Mouse (Mus musculus) forebrain, embryonic 16.5 days (tissue): ENCODE measurements around the gene Ppia. TPM values are rescaled to one million over a fixed set of nuclear protein-coding genes. Genes with fewer than 3 reads are reported as not detected.
"Not testable (repeated sequence)": the region's sequence is repeated elsewhere in the genome, so short reads cannot be mapped to it uniquely, and the experiment has no call there.

Source experiments
- ATAC-seq: fragments of 200-750 bp; cut with Nextera tagmentation; 2 replicates; pipeline ENCODE4 v1.8.0; 2017; ENCODE audit warnings: mild to moderate bottlenecking, moderate library complexity
- H3K27ac ChIP-seq: fragments of 300-500 bp; sonication (generic); 2 replicates; pipeline ENCODE4 v1.5.1; 2014; ENCODE audit warnings: low read length, control low read depth
- H3K27me3 ChIP-seq: fragments of 300-500 bp; sonication (generic); replicated peaks from 2 replicates; pipeline ENCODE4 v1.6.1; 2014; ENCODE audit warnings: low read length; ENCODE audit not compliant: control insufficient read depth, insufficient read depth
- H3K36me3 ChIP-seq: fragments of 300-500 bp; sonication (generic); 2 replicates; pipeline ENCODE4 v1.6.1; 2014; ENCODE audit not compliant: control insufficient read depth, insufficient read depth
- H3K4me1 ChIP-seq: fragments of 300-500 bp; sonication (generic); replicated peaks from 2 replicates; pipeline ENCODE4 v1.6.1; 2014; ENCODE audit warnings: low read length; ENCODE audit not compliant: control insufficient read depth, insufficient read depth
- H3K4me2 ChIP-seq: fragments of 300-500 bp; sonication (generic); 2 replicates; pipeline ENCODE4 v1.6.1; 2014; ENCODE audit warnings: mild to moderate bottlenecking, low read length, control low read depth
- H3K4me3 ChIP-seq: fragments of 300-500 bp; sonication (generic); replicated peaks from 2 replicates; pipeline ENCODE4 v1.5.1; 2014; ENCODE audit warnings: mild to moderate bottlenecking, low read length, control low read depth
- H3K9ac ChIP-seq: fragments of 300-500 bp; sonication (generic); replicated peaks from 2 replicates; pipeline ENCODE4 v1.6.1; 2014; ENCODE audit warnings: low read depth, low read length, control low read depth
- H3K9me3 ChIP-seq: fragments of 300-500 bp; sonication (generic); 2 replicates; pipeline ENCODE4 v1.6.1; 2016; ENCODE audit warnings: low read length; ENCODE audit not compliant: control insufficient read depth
- WGBS: fragments of 180-500 bp; shearing (Covaris S2); extraction: QIAGEN DNeasy Blood & Tissue Kit; methylation state at CpG from one replicate; pipeline ENCODE4 v1.1.7; 2014; 5-methylcytosine and 5-hydroxymethylcytosine counted together
- polyA plus RNA-seq: library from polyadenylated mRNA; unstranded; fragments of >200 nt; fragmentation: Nextera tagmentation; extraction: Ambion mirVana; gene quantifications from 2 replicates; pipeline ENCODE4 v1.2.1, GENCODE M21; 2015

Gene Ppia
- polyA plus RNA-seq, 1 experiment from 2014 or later = 3,622 TPM

DNA sequence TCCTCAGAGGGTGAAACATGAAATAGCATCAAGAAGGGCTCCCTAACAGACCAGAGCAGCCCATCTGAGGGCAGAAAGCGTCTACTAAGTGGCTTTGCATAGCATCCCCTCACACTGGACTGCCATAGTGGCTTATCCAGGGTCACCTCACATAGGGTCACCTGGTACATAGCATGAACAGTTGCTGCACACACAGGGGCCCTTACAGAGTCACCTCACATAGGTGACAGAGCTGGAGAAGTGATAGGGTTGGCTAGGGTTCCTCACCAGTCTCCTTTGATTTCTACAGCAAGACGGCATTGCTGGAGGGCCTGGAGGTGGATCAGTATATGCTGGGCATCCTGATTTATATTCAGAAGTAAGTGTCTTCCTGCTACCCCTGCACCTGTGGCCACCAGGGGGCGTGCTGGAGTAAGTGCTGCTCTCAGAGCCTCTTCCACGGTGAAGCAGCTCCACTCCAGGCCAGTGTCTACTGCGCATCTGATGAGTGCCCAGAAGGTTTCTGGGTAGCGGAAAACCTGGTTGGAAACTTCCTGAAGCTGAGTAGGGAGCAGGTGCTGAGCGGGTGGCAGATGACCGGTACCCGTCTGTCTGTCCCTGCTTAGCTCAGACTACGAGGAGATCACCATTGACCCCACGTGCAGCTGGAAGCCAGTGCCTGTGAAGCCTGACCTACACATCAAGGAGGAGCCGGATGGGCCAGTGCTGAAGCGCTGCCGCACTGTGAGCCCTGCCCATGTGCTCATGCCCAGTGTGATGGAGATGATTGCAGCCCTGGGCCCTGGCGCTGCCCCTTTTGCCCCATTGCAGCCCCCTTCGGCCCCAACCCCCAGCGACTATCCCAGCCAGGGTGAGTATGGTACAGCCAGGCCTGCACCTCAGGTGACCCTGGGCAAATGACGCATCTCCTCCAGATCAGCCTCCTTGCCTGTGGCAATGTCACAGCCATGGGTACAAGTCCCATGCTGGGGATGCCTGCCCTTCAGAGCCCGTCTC is 12.4 kb upstream of the Ppia start:
- Histone ChIP-seq H3K9ac (no peak overlapping the region), H3K27me3 (no peaks in the 10 kb centered on the region), H3K4me3 (no peak overlapping the region), H3K27ac (no peak overlapping the region), H3K36me3 (peaks cover 65% of the 10 kb centered on the region), H3K9me3 (no peaks in the 10 kb centered on the region), H3K4me1 (no peaks in the 10 kb centered on the region), H3K4me2 (no peak overlapping the region)
- 89% methylated on average over 19 of the region's 19 CpGs for WGBS
- ATAC-seq = no peak

DNA sequence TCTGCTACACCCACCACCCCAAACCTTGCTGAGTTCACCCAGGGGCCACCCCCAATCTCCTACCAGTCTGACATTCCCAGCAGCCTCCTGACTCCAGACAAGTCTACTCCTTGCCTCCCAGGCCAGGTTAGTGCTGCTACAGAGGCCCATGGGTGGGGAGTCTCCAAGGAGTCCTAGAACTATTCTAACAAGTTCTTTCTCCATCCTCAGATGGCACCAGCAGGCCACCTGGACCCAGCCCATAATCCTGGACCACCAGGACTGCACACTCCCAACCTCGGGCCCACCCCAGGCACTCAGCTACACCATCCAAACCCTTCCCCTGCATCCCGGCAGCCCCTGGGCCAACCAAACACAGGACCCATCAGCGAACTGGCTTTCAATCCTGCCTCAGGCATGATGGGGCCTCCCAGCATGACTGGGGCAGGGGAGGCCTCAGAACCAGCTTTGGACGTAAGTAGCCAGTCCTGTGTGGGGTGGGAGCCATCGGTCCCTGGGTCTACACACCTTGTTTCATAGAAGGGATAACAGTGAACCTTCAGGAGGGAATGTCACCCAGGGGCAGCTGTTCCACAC is 11.3 kb upstream of the Ppia start:
- no peaks in the 10 kb centered on the region for H3K4me1 ChIP-seq
- 91% methylated on average over 5 of the region's 5 CpGs for WGBS
- no peak overlapping the region for H3K27ac ChIP-seq
- peaks cover 61% of the 10 kb centered on the region for H3K36me3 ChIP-seq
- ATAC-seq = no peak
- H3K9me3 ChIP-seq = no peaks in the 10 kb centered on the region
- no peak overlapping the region for H3K9ac ChIP-seq
- no peaks in the 10 kb centered on the region for H3K27me3 ChIP-seq
- no peak overlapping the region for H3K4me3 ChIP-seq
- no peak overlapping the region for H3K4me2 ChIP-seq

DNA sequence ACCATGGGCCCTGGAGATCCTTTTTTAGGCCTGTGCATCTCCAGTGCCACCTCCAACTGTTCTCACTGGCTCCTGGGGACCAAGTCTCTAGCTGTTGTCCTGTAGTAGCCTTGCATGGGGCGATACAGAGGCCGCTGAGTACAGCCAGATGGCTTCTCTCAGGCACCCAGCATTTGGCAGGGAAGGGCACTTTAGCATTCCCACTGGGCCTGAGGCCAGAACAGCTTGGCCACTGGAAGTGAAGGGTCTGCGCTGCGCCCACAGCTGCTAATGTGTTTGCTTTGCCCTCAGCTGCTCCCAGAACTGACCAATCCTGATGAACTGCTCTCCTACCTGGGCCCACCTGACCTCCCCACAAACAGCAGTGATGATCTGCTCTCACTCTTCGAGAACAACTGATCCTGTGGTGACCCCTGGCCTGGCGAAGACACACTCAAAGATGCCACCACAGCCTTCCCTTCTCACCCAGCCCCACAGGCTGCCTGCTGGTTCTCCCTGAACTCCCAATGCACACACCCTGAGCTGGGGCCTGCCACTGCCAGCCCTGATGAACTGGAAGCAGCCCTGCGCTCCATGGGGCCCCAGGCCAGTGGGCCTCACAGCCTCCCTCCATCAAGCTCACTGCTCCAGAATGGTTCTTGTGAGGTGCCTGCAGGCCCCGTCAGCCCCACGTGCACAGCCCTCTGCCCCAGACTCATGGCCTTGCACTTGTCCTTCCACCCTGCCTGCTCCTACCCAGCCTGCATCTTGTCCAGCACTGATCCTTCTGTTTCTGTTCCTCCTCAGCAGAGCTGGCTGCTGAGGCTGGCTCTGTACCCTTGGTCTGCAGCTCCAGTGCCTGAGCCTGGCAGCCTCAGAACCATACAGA is 10.3 kb upstream of the Ppia start:
- no peak for ATAC-seq
- Histone ChIP-seq H3K27ac (no peak overlapping the region), H3K4me2 (no peak overlapping the region), H3K4me3 (no peak overlapping the region), H3K36me3 (peaks cover 54% of the 10 kb centered on the region), H3K4me1 (no peaks in the 10 kb centered on the region), H3K9ac (no peak overlapping the region), H3K9me3 (no peaks in the 10 kb centered on the region), H3K27me3 (no peaks in the 10 kb centered on the region)
- WGBS = 86% methylated on average over 9 of the region's 9 CpGs

DNA sequence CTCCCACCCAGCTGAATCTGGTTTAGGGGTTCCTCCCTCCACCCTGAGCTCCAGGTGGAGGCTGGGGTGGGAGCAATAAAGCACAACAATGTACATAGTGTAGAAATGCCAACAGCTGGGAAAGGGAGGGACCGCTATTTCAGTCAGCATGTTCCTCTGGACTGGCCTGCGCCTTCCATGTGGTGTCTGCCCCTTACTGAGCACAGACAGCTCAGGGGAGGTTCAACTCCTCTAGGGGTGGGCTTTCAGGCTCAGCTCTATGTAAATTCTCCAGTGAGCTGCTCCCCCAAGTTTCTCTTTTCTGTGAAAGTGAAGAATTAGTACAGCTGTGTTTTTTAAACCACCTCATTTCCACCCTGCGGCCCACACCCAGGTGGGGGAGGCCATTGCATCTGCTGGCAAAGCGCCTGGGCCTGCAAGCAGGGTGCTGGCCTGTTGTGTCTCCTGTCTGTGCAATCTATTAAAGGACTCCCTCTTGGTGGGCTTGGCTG is 9.6 kb upstream of the Ppia start:
- no peak for ATAC-seq
- Histone ChIP-seq H3K36me3 (peaks cover 48% of the 10 kb centered on the region), H3K4me1 (no peaks in the 10 kb centered on the region), H3K4me2 (no peak overlapping the region), H3K9me3 (no peaks in the 10 kb centered on the region), H3K4me3 (no peak overlapping the region), H3K9ac (no peak overlapping the region), H3K27me3 (no peaks in the 10 kb centered on the region), H3K27ac (peak overlapping the region; percentile 18; the same call in 1 of the 2 replicates)
- 92% methylated on average over 4 of the region's 4 CpGs for WGBS

DNA sequence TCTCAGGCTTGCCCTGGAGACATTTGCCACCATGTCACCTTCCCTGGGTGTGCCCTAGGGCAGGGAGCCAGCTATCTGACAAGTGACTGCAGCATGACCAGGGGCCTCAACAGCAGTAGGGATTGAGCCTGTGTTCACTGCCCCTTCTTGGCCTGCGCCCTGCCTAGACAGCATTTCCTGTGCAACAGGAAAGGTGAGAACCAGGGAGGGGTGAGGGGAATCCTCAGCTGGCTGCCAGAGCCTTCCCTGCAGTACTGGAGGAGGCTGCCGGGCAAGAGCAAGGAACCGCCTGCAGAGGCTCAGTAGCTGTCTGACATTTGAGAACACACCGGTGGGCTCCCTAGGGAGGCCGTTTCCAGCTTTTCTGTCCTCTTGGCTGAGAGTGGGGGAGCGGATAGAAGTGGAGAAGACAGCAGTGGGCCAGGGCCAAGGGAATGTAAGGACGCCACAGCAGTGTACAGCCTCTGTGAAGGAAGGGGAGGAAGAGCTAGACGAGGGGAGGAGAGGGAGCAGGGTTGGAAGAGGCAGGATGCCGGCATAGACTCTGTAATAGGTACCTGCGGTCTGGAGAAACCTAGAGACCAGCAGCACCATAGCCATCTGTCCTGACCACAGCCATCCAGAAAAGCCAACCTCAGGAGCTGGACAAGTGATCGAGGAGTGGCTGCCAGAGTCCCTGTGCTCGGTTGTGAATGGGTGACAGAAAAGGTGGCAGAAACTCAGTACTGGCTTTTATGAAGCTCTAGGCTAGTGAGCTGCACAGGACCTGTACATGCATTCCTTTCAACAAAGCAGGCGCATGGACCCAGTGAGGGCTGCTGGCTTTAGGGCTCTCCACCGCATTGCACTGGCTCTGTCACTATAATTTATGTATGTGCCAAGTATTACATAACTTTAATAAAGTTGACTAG is 8.7 kb upstream of the Ppia start:
- Histone ChIP-seq H3K36me3 (peaks cover 40% of the 10 kb centered on the region), H3K27ac (peak overlapping the region; percentile 18; the same call in 1 of the 2 replicates), H3K9ac (no peak overlapping the region), H3K4me2 (no peak overlapping the region), H3K4me3 (no peak overlapping the region), H3K9me3 (no peaks in the 10 kb centered on the region), H3K4me1 (no peaks in the 10 kb centered on the region), H3K27me3 (no peaks in the 10 kb centered on the region)
- WGBS = 53% methylated on average over 14 of the region's 14 CpGs
- ATAC-seq = peak; percentile 14; the same call in 1 of the 2 replicates

- Histone ChIP-seq H3K9me3 (no peaks in the 10 kb centered on the region), H3K27me3 (no peaks in the 10 kb centered on the region)
- WGBS = 82% methylated on average over 3 of the region's 3 CpGs
Observed at GRCm38 (mm10) chr11:6407162-6407621, 8.1 kb upstream of the Ppia start.

DNA sequence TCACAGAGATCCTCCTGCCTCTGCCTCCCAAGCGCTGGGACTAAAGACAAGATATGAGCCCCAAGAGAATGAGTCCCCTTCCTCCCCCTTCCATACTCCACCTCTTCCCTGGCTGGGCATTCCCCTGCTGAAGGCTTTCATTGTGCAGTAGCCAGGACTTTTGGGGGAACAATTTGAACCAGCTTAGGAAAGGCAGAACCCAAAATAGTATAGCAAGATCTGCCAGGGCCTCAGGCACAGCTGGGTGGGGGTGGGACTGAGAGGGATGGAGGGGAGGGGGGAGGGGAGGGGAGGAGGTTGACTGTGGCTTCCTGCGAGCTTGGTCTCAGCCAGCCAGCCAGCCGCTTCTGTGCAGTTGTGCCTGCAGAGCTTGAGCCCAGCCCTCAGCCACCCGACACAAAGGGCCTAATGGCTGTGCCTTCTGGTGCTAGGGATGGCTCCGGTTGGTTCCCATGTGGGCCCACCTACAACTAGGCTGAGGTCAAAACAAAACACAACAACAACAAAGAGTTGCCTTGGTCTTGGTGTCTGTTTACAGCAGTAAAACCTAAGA is 5.1 kb upstream of the Ppia start:
- Histone ChIP-seq H3K36me3 (peaks cover 4% of the 10 kb centered on the region), H3K27ac (no peak overlapping the region), H3K4me2 (no peak overlapping the region), H3K9ac (no peak overlapping the region), H3K9me3 (no peaks in the 10 kb centered on the region), H3K4me1 (no peaks in the 10 kb centered on the region), H3K4me3 (no peak overlapping the region), H3K27me3 (no peaks in the 10 kb centered on the region)
- no peak for ATAC-seq
- WGBS = 46% methylated on average over 5 of the region's 5 CpGs

More at GRCm38 (mm10) chr11:6407162-6407621, 8.1 kb upstream of the Ppia start:
- Histone ChIP-seq H3K4me2 (no peak overlapping the region), H3K27ac (no peak overlapping the region), H3K4me1 (no peaks in the 10 kb centered on the region), H3K36me3 (peaks cover 33% of the 10 kb centered on the region), H3K4me3 (no peak overlapping the region), H3K9ac (no peak overlapping the region)
- no peak for ATAC-seq

- ATAC-seq = not testable (repeated sequence)
- WGBS = 90% methylated on average over 5 of the region's 5 CpGs
Observed at GRCm38 (mm10) chr11:6410755-6411154, 4.5 kb upstream of the Ppia start.

More at GRCm38 (mm10) chr11:6410755-6411154, 4.5 kb upstream of the Ppia start:
- H3K4me1 ChIP-seq, H3K27ac ChIP-seq, H3K9me3 ChIP-seq, H3K9ac ChIP-seq, H3K36me3 ChIP-seq, H3K27me3 ChIP-seq, H3K4me2 ChIP-seq, H3K4me3 ChIP-seq: not testable (repeated sequence)
